Mouse (Mus musculus) ES-CJ7 (cell line): ENCODE results near the gene Btbd35f8.
"Not testable (repeated sequence)": the region's sequence is repeated elsewhere in the genome, so short reads cannot be mapped to it uniquely, and the experiment has no call there.

Experiments
- DNase-seq: peaks from one replicate; pipeline ENCODE4 v3.0.0; 2011; ENCODE audit warnings: low read depth, low spot score

Btbd35f8 gene

GRCm38 (mm10) chrX:34450224-34450623 lies at the start of gene Btbd35f8:
Btbd35f8 (plus strand) TSS chrX:34450524.
- DNase-seq = not testable (repeated sequence)
